Mouse (Mus musculus) ES-E14 (cell line): Measurements from ENCODE around the gene AC124502.3.

ENCODE experiments used
- ZC3H11A ChIP-seq: IDR thresholded peaks from 2 replicates; pipeline ENCODE4 v1.6.1; 2012; ENCODE audit warnings: low read depth, mild to moderate bottlenecking, inconsistent platforms, low read length, borderline replicate concordance
- ZNF384 ChIP-seq: IDR thresholded peaks from 2 replicates; pipeline ENCODE4 v1.6.1; 2012; ENCODE audit warnings: low read depth, low read length, inconsistent platforms

DNA sequence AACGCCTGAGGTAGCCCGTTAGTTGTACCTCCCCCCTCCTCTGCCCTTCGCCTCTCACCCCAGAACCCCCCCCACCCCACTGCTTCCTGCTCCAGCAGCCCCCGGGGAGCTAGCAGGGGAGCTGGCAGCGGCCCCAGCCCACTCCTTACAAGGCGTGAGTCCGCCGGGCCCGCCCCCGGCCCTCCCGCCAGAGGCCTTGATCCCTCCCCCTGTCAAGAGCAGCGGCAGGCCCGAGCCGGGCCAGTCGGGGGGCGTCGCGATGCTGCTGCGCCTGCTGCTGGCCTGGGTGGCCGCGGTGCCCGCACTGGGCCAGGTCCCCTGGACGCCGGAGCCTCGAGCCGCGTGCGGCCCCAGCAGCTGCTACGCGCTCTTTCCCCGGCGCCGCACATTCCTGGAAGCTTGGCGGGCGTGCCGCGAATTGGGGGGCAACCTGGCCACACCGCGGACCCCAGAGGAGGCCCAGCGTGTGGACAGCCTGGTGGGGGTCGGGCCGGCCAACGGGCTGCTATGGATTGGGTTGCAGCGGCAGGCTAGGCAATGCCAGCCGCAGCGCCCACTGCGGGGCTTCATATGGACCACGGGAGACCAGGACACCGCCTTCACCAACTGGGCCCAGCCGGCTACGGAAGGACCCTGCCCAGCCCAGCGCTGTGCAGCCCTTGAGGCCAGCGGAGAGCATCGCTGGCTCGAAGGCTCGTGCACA lies 29.3 kb downstream of the AC124502.3 start, which contains the start of gene Cd248:
- no peak for TF ChIP-seq ZNF384
- no peak for TF ChIP-seq ZC3H11A
